14 mouse cellular contexts compared by ENCODE assay signal in genomic region chr3:25657074-25657473, GRCm38 (mm10).
DNase-seq lines count a peak whose midpoint lies in the region; TF ChIP-seq lines count a peak whose summit lies in the region.
"Had no signal": no experiment of that assay in that cellular context is flagged by ENCODE, and none has a peak within 500 bp of the region (broad histone marks: within the 10 kb centered on the region; RNA-seq: fewer than 3 reads in every experiment).

No protein-coding gene starts in this region.

- 7% methylated on average over 11 of the region's 11 CpGs for WGBS in cerebellum, adult 2 months

- TF ChIP-seq CTCF in cerebellum, adult 2 months (IDR thresholded peaks at IDR 0.05; ENCODE audit: borderline replicate concordance, insufficient read depth, low read depth, low read length) = no peak

- no peaks in the 10 kb centered on the region for H3K27me3 ChIP-seq in cerebellum, adult 2 months (ENCODE audit: control insufficient read depth, insufficient read depth, low read length)
- H3K27me3 ChIP-seq: CH12.LX; limb, embryonic 12.5 days; liver, embryonic 15.5 days; midbrain, embryonic 12.5 days; stomach, embryonic 15.5 days had no signal

- no peak for TF ChIP-seq POLR2A in cerebellum, adult 2 months (IDR thresholded peaks at IDR 0.05; ENCODE audit: borderline replicate concordance, insufficient read depth, low read length)

- H3K4me3 ChIP-seq in cerebellum, adult 2 months (replicated peaks; ENCODE audit: insufficient read depth, low read depth, low read length) = peak overlapping the region; percentile 13
- H3K4me3 ChIP-seq: limb, embryonic 12.5 days; liver, embryonic 15.5 days; midbrain, embryonic 12.5 days; stomach, embryonic 15.5 days had no signal

- intact Hi-C loops in heart, postnatal 14 days (cut with DNase I) = loop anchor here (10.0 kb wide), 1 partner anchor 498 kb away; no protein-coding TSS in a partner anchor

- H3K4me1 ChIP-seq in cerebellum, adult 2 months (ENCODE audit: control insufficient read depth, insufficient read depth, low read length) = no peaks in the 10 kb centered on the region; the same call in 1 of the 2 replicates
- H3K4me1 ChIP-seq: limb, embryonic 12.5 days; liver, embryonic 15.5 days; midbrain, embryonic 12.5 days; stomach, embryonic 15.5 days had no signal

- DNase-seq in layer of hippocampus, adult 18-20 months (ENCODE audit: low spot score in 2 of 2) = peak; percentile 54 to 80
- no peak for DNase-seq in layer of hippocampus, adult 9-10 months (ENCODE audit: low spot score)
- peak; percentile 79 to 87 for DNase-seq in cerebellum, adult 2 months
- DNase-seq in cerebellum, postnatal 36 days = peak; percentile 82
- DNase-seq in layer of hippocampus, postnatal 36 days = peak; percentile 43 to 50
- no peak for DNase-seq in heart, postnatal 14 days
- no peak for DNase-seq in yolk sac, embryonic 10.5 days (ENCODE audit: low spot score)
- DNase-seq: lung, postnatal 36 days; thymus, postnatal 14 days had no signal

- H3K27ac ChIP-seq in cerebellum, adult 2 months (ENCODE audit: insufficient read depth, low read length) = no peak overlapping the region
- H3K27ac ChIP-seq: limb, embryonic 12.5 days; liver, embryonic 15.5 days; midbrain, embryonic 12.5 days; stomach, embryonic 15.5 days had no signal

Comparison
In these comparisons a context has a peak if more than half of its experiments do, and no peak if none do; other contexts are left out.
1. DNase-seq: peak in layer of hippocampus, adult 18-20 months (2 of 2), cerebellum, adult 2 months (2 of 2), cerebellum, postnatal 36 days (2 of 2) and layer of hippocampus, postnatal 36 days (2 of 2); none in layer of hippocampus, adult 9-10 months (single experiment), heart, postnatal 14 days (0 of 2) and yolk sac, embryonic 10.5 days (single experiment).